Mouse (Mus musculus): ENCODE measurements around the gene 1700037H04Rik. TPM values are rescaled to one million over a fixed set of nuclear protein-coding genes. Genes with fewer than 3 reads are reported as not detected.

1700037H04Rik gene
- polyA plus RNA-seq, 1 experiment, result 75.2 TPM

DNA sequence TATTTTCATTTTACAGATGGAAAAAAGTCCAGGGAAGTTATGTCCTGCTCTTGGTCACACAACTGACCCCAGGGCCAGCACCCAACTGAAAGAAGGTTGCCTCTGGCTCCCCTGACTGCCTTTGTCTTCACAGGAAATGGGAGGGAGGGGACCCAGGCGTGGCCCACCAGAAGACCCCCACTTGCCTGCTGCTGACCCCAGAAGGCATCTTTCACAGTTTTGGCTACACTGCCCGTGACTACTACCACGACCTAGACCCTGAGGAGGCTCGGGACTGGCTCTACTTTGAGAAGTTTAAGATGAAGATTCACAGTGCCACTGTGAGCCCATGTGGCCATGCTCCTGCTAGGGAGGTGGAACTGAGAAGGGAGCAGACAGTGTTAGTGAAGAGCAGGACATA lies 21.6 kb downstream of the 1700037H04Rik start:
- TF ChIP-seq MYOG (IDR thresholded peaks at IDR 0.05; ENCODE audit: control insufficient read depth in 1 of 3, insufficient read depth in 1 of 3, insufficient read length in 2 of 3, low read depth in 2 of 3) (no peak), USF1 (IDR thresholded peaks at IDR 0.05; ENCODE audit: low read depth) (no peak), CEBPB (IDR thresholded peaks at IDR 0.05; ENCODE audit: insufficient read depth, poor library complexity, severe bottlenecking) (no peak), MAX (IDR thresholded peaks at IDR 0.05; ENCODE audit: low read depth) (no peak), TCF12 (IDR thresholded peaks at IDR 0.05; ENCODE audit: insufficient read depth, poor library complexity, severe bottlenecking) (no peak), POLR2A (IDR thresholded peaks at IDR 0.05; ENCODE audit: insufficient read length, low read depth) (no peak), E2F4 (IDR thresholded peaks at IDR 0.05; ENCODE audit: insufficient read depth) (no peak), SRF (IDR thresholded peaks at IDR 0.05; ENCODE audit: control insufficient read depth, insufficient read length, low read depth) (no peak), POLR2AphosphoS2 (IDR thresholded peaks at IDR 0.05; ENCODE audit: insufficient read length, low read depth) (no peak), REST (IDR thresholded peaks at IDR 0.05; ENCODE audit: insufficient read depth, insufficient read length) (no peak), MYOD1 (IDR thresholded peaks at IDR 0.05; ENCODE audit: control insufficient read depth in 1 of 3, insufficient read length in 2 of 3, low read depth in 2 of 3) (no peak), TCF3 (IDR thresholded peaks at IDR 0.05; ENCODE audit: insufficient read length, low read depth) (no peak)
- Histone ChIP-seq H3K79me2 (ENCODE audit: control insufficient read depth, insufficient read depth) (no peaks in the 10 kb centered on the region), H3K27me3 (ENCODE audit: control insufficient read depth, insufficient read depth, insufficient read length) (no peaks in the 10 kb centered on the region), H3K4me2 (ENCODE audit: low read depth) (no peak overlapping the region), H3ac (ENCODE audit: control insufficient read depth, insufficient read length) (no peak overlapping the region), H3K36me3 (ENCODE audit: control insufficient read depth, insufficient read depth) (no peaks in the 10 kb centered on the region), H3K4me3 (no peak overlapping the region)

DNA sequence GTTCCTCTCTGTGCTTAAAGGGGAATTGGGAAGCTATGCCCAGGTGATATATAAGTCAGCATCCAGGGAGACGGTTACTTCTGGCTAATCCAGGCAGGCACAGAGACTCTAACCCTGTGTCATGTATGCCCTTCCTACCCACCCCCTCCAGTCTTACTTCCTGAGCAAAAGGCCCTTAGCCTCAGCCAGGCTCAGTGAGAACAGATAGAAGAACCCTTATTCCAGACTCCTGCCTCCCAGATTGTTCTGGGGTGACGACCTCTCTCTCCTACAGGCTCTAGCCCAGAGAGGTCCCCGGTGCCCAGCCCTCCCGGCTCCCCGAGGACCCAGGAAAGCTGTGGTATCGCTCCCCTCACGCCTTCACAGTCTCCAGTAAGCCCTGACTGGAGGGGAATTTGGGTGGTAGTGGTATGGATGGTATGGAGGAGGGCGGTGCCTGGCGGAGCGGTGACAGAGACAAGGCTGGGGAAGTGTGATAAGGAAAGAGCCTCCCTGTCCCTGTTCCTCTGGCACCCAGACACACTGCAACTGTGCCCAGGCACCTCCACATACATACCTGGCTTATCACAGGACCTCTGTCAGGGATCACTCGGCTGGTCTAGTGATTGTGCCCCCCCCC lies 24.3 kb downstream of the 1700037H04Rik start:
- H3K27me3 ChIP-seq (ENCODE audit: control insufficient read depth, insufficient read depth, insufficient read length), result no peaks in the 10 kb centered on the region
- H3ac ChIP-seq (ENCODE audit: control insufficient read depth, insufficient read length), result no peak overlapping the region
- TF ChIP-seq TCF12 (IDR thresholded peaks at IDR 0.05; ENCODE audit: insufficient read depth, poor library complexity, severe bottlenecking) (no peak), TCF3 (IDR thresholded peaks at IDR 0.05; ENCODE audit: insufficient read length, low read depth) (no peak), CEBPB (IDR thresholded peaks at IDR 0.05; ENCODE audit: insufficient read depth, poor library complexity, severe bottlenecking) (no peak), POLR2A (IDR thresholded peaks at IDR 0.05; ENCODE audit: insufficient read length, low read depth) (no peak), SRF (IDR thresholded peaks at IDR 0.05; ENCODE audit: control insufficient read depth, insufficient read length, low read depth) (no peak), USF1 (IDR thresholded peaks at IDR 0.05; ENCODE audit: low read depth) (no peak), REST (IDR thresholded peaks at IDR 0.05; ENCODE audit: insufficient read depth, insufficient read length) (no peak), E2F4 (IDR thresholded peaks at IDR 0.05; ENCODE audit: insufficient read depth) (no peak), MAX (IDR thresholded peaks at IDR 0.05; ENCODE audit: low read depth) (no peak), POLR2AphosphoS2 (IDR thresholded peaks at IDR 0.05; ENCODE audit: insufficient read length, low read depth) (no peak), MYOG (IDR thresholded peaks at IDR 0.05; ENCODE audit: control insufficient read depth in 1 of 3, insufficient read depth in 1 of 3, insufficient read length in 2 of 3, low read depth in 2 of 3) (no peak), MYOD1 (IDR thresholded peaks at IDR 0.05; ENCODE audit: control insufficient read depth in 1 of 3, insufficient read length in 2 of 3, low read depth in 2 of 3) (no peak)
- H3K79me2 ChIP-seq (ENCODE audit: control insufficient read depth, insufficient read depth), result no peaks in the 10 kb centered on the region
- H3K4me3 ChIP-seq, result no peak overlapping the region
- no peaks in the 10 kb centered on the region for H3K36me3 ChIP-seq (ENCODE audit: control insufficient read depth, insufficient read depth)
- H3K4me2 ChIP-seq (ENCODE audit: low read depth), result no peak overlapping the region

DNA sequence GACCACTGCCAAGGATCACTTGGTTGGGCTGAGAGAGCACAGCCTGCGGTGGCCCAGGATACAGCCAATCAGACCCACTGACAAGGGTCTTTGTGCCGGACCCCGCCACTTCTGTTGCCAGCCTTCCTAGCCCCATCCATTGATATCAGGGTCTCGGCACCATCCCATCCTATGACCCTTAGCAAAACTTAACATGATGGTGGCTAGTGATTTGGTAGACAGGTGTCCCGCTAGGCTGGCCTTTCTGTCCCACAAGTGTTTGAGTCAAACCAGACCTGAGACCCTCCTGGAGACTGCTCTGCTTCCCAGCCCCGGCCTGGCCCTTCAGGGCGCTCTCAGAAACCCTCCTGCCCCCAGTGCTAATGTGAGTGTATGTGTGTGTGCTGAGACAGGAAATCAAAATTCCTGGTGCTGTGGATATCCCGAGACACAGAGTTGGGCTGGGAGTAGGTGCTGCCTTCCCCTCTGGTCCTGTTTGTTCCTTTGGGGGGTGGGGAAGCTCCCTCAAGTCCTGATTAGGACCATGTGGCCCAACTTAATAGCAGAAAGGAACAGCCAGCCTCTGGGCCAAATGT lies 25.0 kb downstream of the 1700037H04Rik start:
- Histone ChIP-seq H3K27me3 (ENCODE audit: control insufficient read depth, insufficient read depth, insufficient read length) (no peaks in the 10 kb centered on the region), H3K36me3 (ENCODE audit: control insufficient read depth, insufficient read depth) (no peaks in the 10 kb centered on the region), H3ac (ENCODE audit: control insufficient read depth, insufficient read length) (no peak overlapping the region), H3K4me2 (ENCODE audit: low read depth) (no peak overlapping the region), H3K79me2 (ENCODE audit: control insufficient read depth, insufficient read depth) (no peaks in the 10 kb centered on the region), H3K4me3 (no peak overlapping the region)
- TF ChIP-seq MYOD1 (IDR thresholded peaks at IDR 0.05; ENCODE audit: control insufficient read depth in 1 of 3, insufficient read length in 2 of 3, low read depth in 2 of 3) (no peak), POLR2AphosphoS2 (IDR thresholded peaks at IDR 0.05; ENCODE audit: insufficient read length, low read depth) (no peak), POLR2A (IDR thresholded peaks at IDR 0.05; ENCODE audit: insufficient read length, low read depth) (no peak), SRF (IDR thresholded peaks at IDR 0.05; ENCODE audit: control insufficient read depth, insufficient read length, low read depth) (no peak), MYOG (IDR thresholded peaks at IDR 0.05; ENCODE audit: control insufficient read depth in 1 of 3, insufficient read depth in 1 of 3, insufficient read length in 2 of 3, low read depth in 2 of 3) (no peak), REST (IDR thresholded peaks at IDR 0.05; ENCODE audit: insufficient read depth, insufficient read length) (no peak), CEBPB (IDR thresholded peaks at IDR 0.05; ENCODE audit: insufficient read depth, poor library complexity, severe bottlenecking) (no peak), USF1 (IDR thresholded peaks at IDR 0.05; ENCODE audit: low read depth) (no peak), TCF12 (IDR thresholded peaks at IDR 0.05; ENCODE audit: insufficient read depth, poor library complexity, severe bottlenecking) (no peak), E2F4 (IDR thresholded peaks at IDR 0.05; ENCODE audit: insufficient read depth) (no peak), TCF3 (IDR thresholded peaks at IDR 0.05; ENCODE audit: insufficient read length, low read depth) (no peak), MAX (IDR thresholded peaks at IDR 0.05; ENCODE audit: low read depth) (no peak)

DNA sequence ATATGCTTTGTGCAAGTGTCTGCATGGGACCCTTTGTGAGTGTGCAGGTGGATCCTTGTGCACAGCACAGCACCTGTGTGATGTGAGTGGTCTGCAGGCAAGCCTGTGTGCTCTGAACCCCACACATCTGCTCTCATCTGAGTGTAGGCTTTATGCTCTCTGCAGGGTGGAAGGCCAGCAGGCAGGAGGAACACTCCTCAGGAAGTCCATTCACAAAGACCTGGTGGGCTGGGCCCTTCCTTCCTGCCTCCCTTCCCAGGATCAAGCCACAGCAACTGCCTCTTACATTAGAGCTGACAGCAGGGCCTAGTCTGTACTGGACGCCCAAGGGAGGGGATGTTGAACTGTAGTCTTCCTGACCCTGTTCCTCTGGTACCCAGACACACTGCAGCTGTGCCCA lies 25.5 kb downstream of the 1700037H04Rik start:
- Histone ChIP-seq H3K27me3 (ENCODE audit: control insufficient read depth, insufficient read depth, insufficient read length) (no peaks in the 10 kb centered on the region), H3K36me3 (ENCODE audit: control insufficient read depth, insufficient read depth) (no peaks in the 10 kb centered on the region), H3K4me3 (no peak overlapping the region), H3K4me2 (ENCODE audit: low read depth) (no peak overlapping the region), H3K79me2 (ENCODE audit: control insufficient read depth, insufficient read depth) (no peaks in the 10 kb centered on the region), H3ac (ENCODE audit: control insufficient read depth, insufficient read length) (no peak overlapping the region)
- TF ChIP-seq SRF (IDR thresholded peaks at IDR 0.05; ENCODE audit: control insufficient read depth, insufficient read length, low read depth) (no peak), MYOG (IDR thresholded peaks at IDR 0.05; ENCODE audit: control insufficient read depth in 1 of 3, insufficient read depth in 1 of 3, insufficient read length in 2 of 3, low read depth in 2 of 3) (no peak), POLR2AphosphoS2 (IDR thresholded peaks at IDR 0.05; ENCODE audit: insufficient read length, low read depth) (no peak), POLR2A (IDR thresholded peaks at IDR 0.05; ENCODE audit: insufficient read length, low read depth) (no peak), MYOD1 (IDR thresholded peaks at IDR 0.05; ENCODE audit: control insufficient read depth in 1 of 3, insufficient read length in 2 of 3, low read depth in 2 of 3) (no peak), USF1 (IDR thresholded peaks at IDR 0.05; ENCODE audit: low read depth) (no peak), CEBPB (IDR thresholded peaks at IDR 0.05; ENCODE audit: insufficient read depth, poor library complexity, severe bottlenecking) (no peak), MAX (IDR thresholded peaks at IDR 0.05; ENCODE audit: low read depth) (no peak), REST (IDR thresholded peaks at IDR 0.05; ENCODE audit: insufficient read depth, insufficient read length) (no peak), TCF12 (IDR thresholded peaks at IDR 0.05; ENCODE audit: insufficient read depth, poor library complexity, severe bottlenecking) (no peak), E2F4 (IDR thresholded peaks at IDR 0.05; ENCODE audit: insufficient read depth) (no peak), TCF3 (IDR thresholded peaks at IDR 0.05; ENCODE audit: insufficient read length, low read depth) (no peak)

Measured in myocyte (in vitro differentiated cells).